Mouse (Mus musculus) hindbrain, embryonic 16.5 days (tissue): ENCODE measurements around the gene Hoxb5. TPM values are rescaled to one million over a fixed set of nuclear protein-coding genes. Genes with fewer than 3 reads are reported as not detected.

Experiments
- ATAC-seq: fragments of 200-750 bp; cut with Nextera tagmentation; 2 replicates; pipeline ENCODE4 v1.8.0; 2017; ENCODE audit warnings: moderate TSS enrichment, moderate library complexity
- H3K27ac ChIP-seq: fragments of 300-500 bp; sonication (generic); 2 replicates; pipeline ENCODE4 v1.5.1; 2014; ENCODE audit warnings: low read depth, mild to moderate bottlenecking, control low read depth, low read length, moderate library complexity
- H3K27me3 ChIP-seq: fragments of 300-500 bp; sonication (generic); replicated peaks from 2 replicates; pipeline ENCODE4 v1.6.1; 2014; ENCODE audit warnings: low read length; ENCODE audit not compliant: control insufficient read depth, insufficient read depth
- H3K36me3 ChIP-seq: fragments of 300-500 bp; sonication (generic); 2 replicates; pipeline ENCODE4 v1.6.1; 2014; ENCODE audit warnings: mild to moderate bottlenecking, low read length, moderate library complexity, mixed read lengths; ENCODE audit not compliant: control insufficient read depth, insufficient read depth
- H3K4me1 ChIP-seq: fragments of 300-500 bp; sonication (generic); 2 replicates; pipeline ENCODE4 v1.6.1; 2014; ENCODE audit warnings: low read depth, low read length; ENCODE audit not compliant: control insufficient read depth, insufficient read depth
- H3K4me2 ChIP-seq: fragments of 300-500 bp; sonication (generic); 2 replicates; pipeline ENCODE4 v1.6.1; 2014; ENCODE audit warnings: mild to moderate bottlenecking, low read length, control low read depth, moderate library complexity
- H3K4me3 ChIP-seq: fragments of 300-500 bp; sonication (generic); 2 replicates; pipeline ENCODE4 v1.5.1; 2014; ENCODE audit warnings: mild to moderate bottlenecking, low read length, control low read depth, moderate library complexity
- H3K9ac ChIP-seq: fragments of 300-500 bp; sonication (generic); 2 replicates; pipeline ENCODE4 v1.6.1; 2014; ENCODE audit warnings: low read depth, mild to moderate bottlenecking, control low read depth, low read length, moderate library complexity
- H3K9me3 ChIP-seq: fragments of 300-500 bp; sonication (generic); 2 replicates; pipeline ENCODE4 v1.6.1; 2014; ENCODE audit warnings: mild to moderate bottlenecking, low read length, moderate library complexity; ENCODE audit not compliant: control insufficient read depth
- WGBS: fragments of 180-500 bp; shearing (Covaris S2); extraction: QIAGEN DNeasy Blood & Tissue Kit; methylation state at CpG from one replicate; pipeline ENCODE4 v1.1.7; 2014; 5-methylcytosine and 5-hydroxymethylcytosine counted together
- polyA plus RNA-seq: library from polyadenylated mRNA; unstranded; fragments of >200 nt; fragmentation: Nextera tagmentation; extraction: Ambion mirVana; gene quantifications from 2 replicates; pipeline ENCODE4 v1.2.1, GENCODE M21; 2015

Gene Hoxb5
- polyA plus RNA-seq, 1 experiment from 2014 or later: 133 TPM

DNA sequence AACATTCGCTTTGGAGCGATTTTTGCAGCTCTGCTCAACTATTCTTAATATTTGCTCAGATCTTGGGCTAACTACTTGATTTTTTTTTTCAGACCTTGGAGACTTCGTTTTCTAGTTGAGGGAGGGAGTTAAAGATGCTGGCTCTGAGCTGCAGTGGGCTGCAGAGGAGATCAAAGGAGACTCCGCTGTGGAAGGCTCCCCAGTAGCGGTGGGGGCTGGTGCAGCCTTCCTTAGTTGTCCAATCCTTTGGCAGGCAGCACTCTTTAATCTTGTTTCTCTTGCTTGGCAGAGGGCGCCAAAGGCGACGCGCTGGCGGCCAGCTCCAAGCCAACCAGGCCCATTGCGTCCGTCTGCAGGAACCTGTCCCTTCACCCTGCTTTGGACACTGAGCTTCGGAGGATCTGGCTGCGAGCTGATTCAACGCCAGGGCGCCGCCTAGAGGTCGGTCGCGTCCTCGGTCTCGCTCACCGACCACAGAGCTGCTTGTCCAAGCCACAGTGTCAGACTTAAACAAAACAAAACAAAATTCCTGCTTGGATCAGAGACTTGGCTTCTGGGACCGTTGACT lies 41.7 kb upstream of the Hoxb5 start:
- Histone ChIP-seq H3K4me3 (no peak overlapping the region), H3K27me3 (peaks cover 90% of the 10 kb centered on the region), H3K27ac (no peak overlapping the region), H3K9ac (no peak overlapping the region), H3K4me1 (no peaks in the 10 kb centered on the region), H3K36me3 (no peaks in the 10 kb centered on the region), H3K4me2 (no peak overlapping the region), H3K9me3 (no peaks in the 10 kb centered on the region)
- ATAC-seq: no peak
- 2% methylated on average over 24 of the region's 24 CpGs for WGBS

GRCm38 (mm10) chr11:96262262-96262830 lies 40.8 kb upstream of the Hoxb5 start:
- H3K36me3 ChIP-seq: no peaks in the 10 kb centered on the region
- H3K4me3 ChIP-seq: no peak overlapping the region
- no peak overlapping the region for H3K27ac ChIP-seq
- H3K4me2 ChIP-seq: no peak overlapping the region
- H3K27me3 ChIP-seq: peaks cover 91% of the 10 kb centered on the region
- no peak overlapping the region for H3K9ac ChIP-seq
- 11% methylated on average over 6 of the region's 6 CpGs for WGBS
- no peak for ATAC-seq
- no peaks in the 10 kb centered on the region for H3K4me1 ChIP-seq
- no peaks in the 10 kb centered on the region for H3K9me3 ChIP-seq

DNA sequence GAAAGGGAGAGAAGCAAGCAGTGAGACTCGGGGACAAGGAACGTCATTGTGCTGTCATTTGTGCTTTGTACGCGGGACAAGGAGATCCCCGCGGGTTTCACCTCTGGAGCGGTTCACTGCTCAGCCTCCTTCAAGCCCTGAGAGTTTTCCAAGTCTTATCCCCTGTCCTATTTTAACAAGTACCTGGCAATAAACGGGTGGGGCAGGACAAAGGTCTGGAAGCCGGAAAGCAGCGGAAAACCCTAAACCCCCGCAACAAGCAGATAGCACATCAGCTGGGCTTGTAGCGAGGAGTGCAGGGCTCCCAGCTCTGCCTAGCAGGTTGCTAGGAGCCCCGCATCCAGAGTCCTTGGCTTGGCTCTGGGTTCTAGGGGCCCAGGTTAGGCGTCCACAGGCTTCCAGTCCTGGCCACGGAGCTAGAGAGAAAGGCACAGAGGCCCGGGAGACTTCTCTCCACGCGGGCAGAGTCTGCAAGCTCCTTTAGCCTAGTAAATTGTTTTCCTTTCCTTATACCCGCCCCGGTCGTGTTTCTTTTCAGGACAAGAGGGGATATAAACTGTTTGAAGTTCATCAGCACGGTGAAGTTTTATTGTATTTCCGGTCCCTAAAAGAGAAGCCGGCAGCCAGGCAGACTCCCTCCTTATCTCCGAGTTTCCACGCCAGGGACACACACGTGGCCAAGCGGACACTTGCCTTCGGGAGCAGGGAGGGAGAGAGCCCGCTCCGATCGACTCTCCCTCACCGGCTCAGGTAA lies 39.3 kb upstream of the Hoxb5 start:
- Histone ChIP-seq H3K4me3 (no peak overlapping the region), H3K27me3 (peaks cover 91% of the 10 kb centered on the region), H3K4me2 (no peak overlapping the region), H3K9ac (no peak overlapping the region), H3K9me3 (no peaks in the 10 kb centered on the region), H3K36me3 (no peaks in the 10 kb centered on the region), H3K27ac (no peak overlapping the region), H3K4me1 (no peaks in the 10 kb centered on the region)
- 2% methylated on average over 33 of the region's 33 CpGs for WGBS
- ATAC-seq: no peak

- H3K4me3 ChIP-seq: no peak overlapping the region
- H3K4me1 ChIP-seq: no peaks in the 10 kb centered on the region
- H3K27ac ChIP-seq: no peak overlapping the region
- peaks cover 90% of the 10 kb centered on the region for H3K27me3 ChIP-seq
- H3K4me2 ChIP-seq: no peak overlapping the region
- H3K9me3 ChIP-seq: no peaks in the 10 kb centered on the region
- WGBS: 3% methylated on average over 8 of the region's 8 CpGs
- H3K9ac ChIP-seq: no peak overlapping the region
- ATAC-seq: no peak
- H3K36me3 ChIP-seq: no peaks in the 10 kb centered on the region
Observed at GRCm38 (mm10) chr11:96264390-96265020, 38.6 kb upstream of the Hoxb5 start.

DNA sequence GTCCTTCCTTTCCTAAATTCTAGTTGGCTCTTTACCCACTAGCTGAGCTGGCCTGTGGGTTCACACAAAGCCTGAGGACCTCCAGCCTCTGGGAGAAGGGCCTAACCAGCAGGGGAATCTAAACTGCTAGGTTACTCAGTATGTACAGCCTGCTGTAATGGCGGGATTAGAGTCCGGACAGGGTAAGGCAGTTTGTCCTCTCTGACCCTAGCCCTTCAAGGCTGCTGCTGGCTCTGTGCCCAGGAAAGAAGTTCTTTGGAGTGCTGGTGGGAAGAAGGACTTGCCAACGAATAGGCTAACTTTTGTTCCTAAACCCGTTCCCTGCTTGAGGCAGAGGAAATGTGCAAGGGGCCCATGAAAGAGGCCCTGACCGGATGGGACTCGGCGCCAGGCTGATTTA lies 37.2 kb upstream of the Hoxb5 start:
- ATAC-seq: no peak
- Histone ChIP-seq H3K36me3 (no peaks in the 10 kb centered on the region), H3K27me3 (peaks cover 83% of the 10 kb centered on the region), H3K4me1 (no peaks in the 10 kb centered on the region), H3K4me3 (no peak overlapping the region), H3K9me3 (no peaks in the 10 kb centered on the region), H3K4me2 (no peak overlapping the region), H3K27ac (no peak overlapping the region), H3K9ac (no peak overlapping the region)
- under 1% methylated on average over 7 of the region's 7 CpGs for WGBS

GRCm38 (mm10) chr11:96267021-96267920 lies 35.9 kb upstream of the Hoxb5 start:
- H3K9me3 ChIP-seq: no peaks in the 10 kb centered on the region
- H3K4me2 ChIP-seq: no peak overlapping the region
- H3K9ac ChIP-seq: no peak overlapping the region
- no peak overlapping the region for H3K27ac ChIP-seq
- peaks cover 78% of the 10 kb centered on the region for H3K27me3 ChIP-seq
- peaks cover 4% of the 10 kb centered on the region; the same call in 1 of the 2 replicates for H3K4me1 ChIP-seq
- WGBS: 14% methylated on average over 7 of the region's 7 CpGs
- no peaks in the 10 kb centered on the region for H3K36me3 ChIP-seq
- H3K4me3 ChIP-seq: no peak overlapping the region
- no peak for ATAC-seq

GRCm38 (mm10) chr11:96268031-96268745 lies 34.9 kb upstream of the Hoxb5 start:
- Histone ChIP-seq H3K4me2 (no peak overlapping the region), H3K9me3 (no peaks in the 10 kb centered on the region), H3K27me3 (peaks cover 75% of the 10 kb centered on the region), H3K4me3 (no peak overlapping the region), H3K4me1 (peaks cover 7% of the 10 kb centered on the region; the same call in 1 of the 2 replicates), H3K36me3 (no peaks in the 10 kb centered on the region), H3K27ac (no peak overlapping the region), H3K9ac (no peak overlapping the region)
- WGBS: 7% methylated on average over 1 of the region's 1 CpGs
- ATAC-seq: no peak

DNA sequence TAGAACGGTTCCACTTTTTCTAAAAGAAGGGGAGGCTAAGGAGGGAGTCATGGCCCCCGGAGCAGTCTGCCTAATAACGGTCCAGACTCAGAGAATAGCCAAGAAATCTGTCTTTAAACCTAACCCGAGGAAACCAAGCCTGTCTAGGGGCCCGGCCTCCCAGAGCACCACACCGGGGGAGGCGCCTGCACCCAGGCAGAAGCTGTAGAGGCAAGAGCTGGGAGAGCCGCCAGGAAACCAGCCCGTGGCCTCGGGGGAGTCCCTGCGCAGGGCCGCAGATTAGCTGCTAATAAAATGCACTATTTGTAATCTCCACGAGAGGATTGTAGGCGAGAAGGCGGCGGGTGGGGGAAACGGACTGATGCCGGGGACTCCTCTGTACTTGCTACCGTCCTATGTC lies 33.3 kb upstream of the Hoxb5 start:
- Histone ChIP-seq H3K4me1 (peaks cover 7% of the 10 kb centered on the region; the same call in 1 of the 2 replicates), H3K36me3 (no peaks in the 10 kb centered on the region), H3K9me3 (no peaks in the 10 kb centered on the region), H3K4me2 (no peak overlapping the region; the same call in 1 of the 2 replicates), H3K27me3 (peaks cover 76% of the 10 kb centered on the region), H3K27ac (no peak overlapping the region), H3K9ac (no peak overlapping the region), H3K4me3 (no peak overlapping the region)
- no peak for ATAC-seq
- WGBS: under 1% methylated on average over 19 of the region's 19 CpGs
